Mouse (Mus musculus) layer of hippocampus, postnatal 25 days (tissue): ENCODE results near the gene Aurkb. TPM values are rescaled to one million over a fixed set of nuclear protein-coding genes. Genes with fewer than 3 reads are reported as not detected.

Source experiments
- DNase-seq, 2 experiments: peaks; one replicate each; pipeline ENCODE4 v3.0.0; 2022; ENCODE audit warnings: mixed read lengths in 2 of 2, low spot score in 1 of 2; ENCODE audit errors: extremely low spot score in 1 of 2
- total RNA-seq, 2 experiments: library from RNA; stranded (reverse); gene quantifications; 2 replicates each; pipeline ENCODE4 v1.2.3; 2021

Gene Aurkb
- total RNA-seq, 2 experiments from 2014 or later = 0.85 to 1.0 TPM

DNA sequence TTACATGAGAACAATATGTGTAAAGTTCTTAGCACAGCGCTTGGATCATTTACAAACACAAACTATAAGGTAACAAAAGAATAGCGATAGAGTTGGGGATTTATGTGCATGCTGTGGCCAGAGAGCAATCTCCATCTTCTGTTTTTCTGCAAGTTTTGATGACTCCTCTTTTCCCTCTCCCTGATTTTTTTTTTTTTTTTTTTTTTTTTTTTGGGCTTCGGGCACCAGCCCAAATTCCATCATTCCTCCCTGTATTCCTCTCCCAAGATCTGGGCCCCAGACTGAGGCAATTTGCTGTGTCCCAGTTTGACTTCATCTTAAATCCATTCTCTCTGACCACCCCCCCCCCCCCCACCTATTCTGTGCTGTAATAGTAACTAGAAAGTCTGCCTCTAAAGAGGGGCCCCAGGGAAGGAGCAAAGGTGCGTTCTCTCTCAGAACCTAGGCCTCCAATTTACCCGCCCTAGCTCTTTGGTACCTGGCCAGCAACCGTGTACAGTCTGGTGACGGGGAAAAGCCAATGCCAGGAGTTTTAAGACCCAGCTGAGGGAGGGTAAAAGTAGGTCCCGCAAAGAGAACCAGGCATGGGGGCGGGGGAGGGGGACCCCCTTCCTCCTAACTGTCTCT lies 51.0 kb downstream of the Aurkb start:
- DNase-seq = no peak

GRCm38 (mm10) chr11:69096987-69097900 lies 51.8 kb downstream of the Aurkb start:
- peak; percentile 89 to 90 for DNase-seq

DNA sequence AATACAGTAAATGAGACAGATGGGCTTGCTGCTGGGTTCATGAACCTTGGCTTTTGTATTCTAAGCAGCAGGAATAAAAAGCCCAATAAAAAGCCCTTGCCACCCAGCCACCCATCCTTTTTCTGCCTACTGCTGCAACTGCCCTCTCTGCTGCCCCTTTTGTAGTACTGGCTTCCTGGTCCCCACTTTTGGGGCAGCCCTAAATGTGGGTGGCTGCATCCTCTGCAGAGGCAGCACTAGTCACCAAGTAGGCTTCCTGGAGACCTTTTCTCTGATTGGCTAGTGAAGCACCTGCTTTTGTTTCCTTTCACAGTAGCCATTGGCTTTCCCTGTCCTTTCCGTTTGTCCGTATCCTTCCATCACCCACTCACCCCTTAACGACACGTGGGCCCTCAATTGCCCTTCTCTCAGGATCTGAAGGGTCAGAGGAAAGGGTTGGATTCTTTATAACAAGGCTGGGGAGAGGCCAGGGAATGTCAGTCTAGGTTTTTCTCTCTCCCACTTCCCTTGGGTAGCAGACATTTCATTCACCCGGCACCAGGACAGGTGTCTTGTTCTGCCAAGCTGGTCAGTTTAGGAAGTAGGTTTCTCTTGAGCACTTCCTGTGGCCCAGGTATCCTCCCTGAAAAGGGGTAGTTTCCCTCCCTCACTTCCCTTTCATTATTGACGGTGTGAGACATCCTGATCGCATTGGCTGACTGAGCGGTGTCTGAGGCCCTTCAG lies 52.8 kb downstream of the Aurkb start:
- DNase-seq = peak in 1 of 2 experiments; percentile 7

DNA sequence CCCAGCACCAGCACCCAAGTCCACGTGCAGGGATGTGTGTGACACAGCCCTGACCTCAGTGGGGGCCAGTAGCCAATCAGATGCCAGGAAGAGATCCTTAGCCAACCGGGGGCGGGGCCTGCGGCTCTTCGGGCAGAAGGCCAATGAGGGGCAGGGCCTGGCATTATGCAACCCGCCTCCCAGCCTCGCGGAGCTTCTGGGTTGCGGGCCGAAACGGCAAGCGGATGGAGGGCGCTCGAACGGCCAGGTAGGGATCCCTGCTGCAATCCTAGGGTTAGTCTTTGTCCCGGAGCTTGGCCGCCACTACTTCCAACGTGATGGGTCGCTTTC lies 53.3 kb downstream of the Aurkb start:
- DNase-seq = peak; percentile 89 to 91

GRCm38 (mm10) chr11:69099177-69099914 lies 53.9 kb downstream of the Aurkb start:
- peak in 1 of 2 experiments; percentile 58 for DNase-seq

GRCm38 (mm10) chr11:69099915-69100345 lies 54.5 kb downstream of the Aurkb start:
- peak; percentile 84 to 87 for DNase-seq

DNA sequence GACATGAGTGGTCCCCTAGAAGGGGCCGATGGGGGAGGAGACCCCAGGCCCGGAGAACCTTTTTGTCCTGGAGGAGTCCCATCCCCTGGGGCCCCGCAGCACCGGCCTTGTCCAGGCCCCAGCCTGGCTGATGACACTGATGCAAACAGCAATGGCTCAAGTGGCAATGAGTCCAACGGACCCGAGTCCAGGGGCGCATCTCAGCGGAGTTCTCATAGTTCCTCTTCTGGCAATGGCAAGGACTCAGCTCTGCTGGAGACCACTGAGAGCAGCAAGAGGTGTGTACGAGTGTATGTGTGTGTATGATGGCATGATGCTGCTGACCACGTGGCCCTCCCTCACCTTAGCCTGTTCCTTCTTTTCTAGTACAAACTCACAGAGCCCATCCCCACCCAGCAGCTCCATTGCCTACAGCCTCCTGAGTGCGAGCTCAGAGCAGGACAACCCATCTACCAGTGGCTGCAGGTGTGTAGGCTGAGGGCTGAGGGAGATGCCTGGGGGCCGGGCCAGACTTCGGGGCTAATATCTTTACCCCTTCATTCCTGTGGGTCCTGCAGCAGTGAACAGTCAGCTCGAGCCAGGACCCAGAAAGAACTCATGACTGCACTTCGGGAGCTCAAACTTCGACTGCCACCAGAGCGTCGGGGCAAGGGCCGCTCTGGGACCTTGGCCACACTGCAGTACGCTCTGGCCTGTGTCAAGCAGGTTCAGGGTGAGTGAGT lies 55.4 kb downstream of the Aurkb start:
- DNase-seq = peak in 1 of 2 experiments; percentile 5

Other genes with a start within 250 kb of the Aurkb start
- 10 to 100 TPM; 88.5 to 90.3 TPM for gene Ndel1, start 173.8 kb upstream of the Aurkb start, total RNA-seq
- gene Rnf222, start 157.1 kb upstream of the Aurkb start, total RNA-seq = not detected
- 100 to 1,000 TPM; 627 to 764 TPM for gene Rpl26, start 144.1 kb upstream of the Aurkb start, total RNA-seq
- not detected for gene Odf4, start 118.6 kb upstream of the Aurkb start, total RNA-seq
- gene Arhgef15, start 88.2 kb upstream of the Aurkb start, total RNA-seq = 1 to 10 TPM; 5.8 to 6.9 TPM
- 1 to 10 TPM; 4.4 to 7.6 TPM for gene Slc25a35, start 77.5 kb upstream of the Aurkb start, total RNA-seq
- gene Rangrf, start 70.5 kb upstream of the Aurkb start, total RNA-seq = 10 to 100 TPM; 15.1 to 18.1 TPM
- 10 to 100 TPM; 18.9 to 29.3 TPM for gene Pfas, start 37.2 kb upstream of the Aurkb start, total RNA-seq
- gene Ctc1, start 29.7 kb upstream of the Aurkb start, total RNA-seq = 10 to 100 TPM; 35.5 to 36.0 TPM
- 10 to 100 TPM; 27.4 to 31.4 TPM for gene Borcs6, start 14.1 kb downstream of the Aurkb start, total RNA-seq
- 10 to 100 TPM; 21.1 to 21.6 TPM for gene Tmem107, start 25.2 kb downstream of the Aurkb start, total RNA-seq
- gene Vamp2, start 42.8 kb downstream of the Aurkb start, total RNA-seq = 1,000 to 10,000 TPM in 1 of 2 experiments, 100 to 1,000 TPM in 1; 978 to 1,010 TPM
- 10 to 100 TPM; 70.1 to 89.0 TPM for gene Per1, start 49.6 kb downstream of the Aurkb start, total RNA-seq
- gene Hes7, start 74.8 kb downstream of the Aurkb start, total RNA-seq = under 1 TPM; 0.80 to 0.96 TPM
- gene 9130213A22Rik, start 76.9 kb downstream of the Aurkb start, total RNA-seq = under 1 TPM; 0.68 to 0.89 TPM
- gene Aloxe3, start 80.2 kb downstream of the Aurkb start, total RNA-seq = 1 to 10 TPM; 5.2 to 6.8 TPM
- gene Alox12b, start 111.3 kb downstream of the Aurkb start, total RNA-seq = 1 to 10 TPM; 4.0 to 7.2 TPM
- gene Alox8, start 152.2 kb downstream of the Aurkb start, total RNA-seq = 1 to 10 TPM; 6.0 to 8.2 TPM
- gene Gucy2e, start 191.4 kb downstream of the Aurkb start, total RNA-seq = 1 to 10 TPM; 1.7 TPM